ENCODE assay signal across 15 mouse cellular contexts in the genomic region with DNA sequence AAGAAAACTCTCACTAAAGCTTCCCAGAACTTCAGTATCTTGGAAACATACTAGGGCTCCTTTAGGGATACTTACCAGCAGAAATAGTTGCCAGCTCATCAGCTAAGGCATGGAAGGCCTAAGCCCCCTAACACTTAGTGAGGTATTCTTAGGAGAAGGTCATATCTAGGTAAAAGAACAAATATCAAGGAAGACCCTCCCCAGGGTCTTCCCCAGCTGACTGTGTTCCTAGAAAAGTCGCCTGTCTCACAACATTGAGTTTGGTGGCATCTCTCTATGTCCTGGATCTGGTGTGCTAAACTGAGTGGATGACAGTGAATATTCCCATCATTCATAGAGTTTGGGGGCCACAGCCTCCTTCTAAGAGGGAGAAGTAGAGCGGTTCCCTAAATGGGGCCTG. TPM values are rescaled to one million over a fixed set of nuclear protein-coding genes. Genes with fewer than 3 reads are reported as not detected.
A peak's percentile ranks its signal among the peaks of the same experiment; 100 is the strongest.
DNase-seq lines count a peak whose midpoint lies in the region; ATAC-seq and TF ChIP-seq lines count a peak whose summit lies in the region.
"Had no signal": no experiment of that assay in that cellular context is flagged by ENCODE, and none has a peak within 500 bp of the region (broad histone marks: within the 10 kb centered on the region; RNA-seq: fewer than 3 reads in every experiment).

No protein-coding gene starts in this region.

- H3K9me3 ChIP-seq in heart, embryonic 10.5 days: no peaks in the 10 kb centered on the region
- H3K9me3 ChIP-seq in intestine, embryonic 14.5 days (ENCODE audit: control insufficient read depth, low read length): no peaks in the 10 kb centered on the region
- no peaks in the 10 kb centered on the region for H3K9me3 ChIP-seq in intestine, postnatal 0 days (ENCODE audit: control insufficient read depth)
- H3K9me3 ChIP-seq in intestine, embryonic 15.5 days: no peaks in the 10 kb centered on the region
- H3K9me3 ChIP-seq in intestine, embryonic 16.5 days (ENCODE audit: control insufficient read depth, low read length): no peaks in the 10 kb centered on the region
- no peaks in the 10 kb centered on the region for H3K9me3 ChIP-seq in liver, postnatal 0 days (ENCODE audit: low read length)
- H3K9me3 ChIP-seq: neural tube, embryonic 12.5 days had no signal

- DNase-seq in heart, embryonic 10.5 days (ENCODE audit: low spot score): no peak
- no peak for DNase-seq in heart, adult 9 months (ENCODE audit: low spot score in 2 of 2)
- DNase-seq in intestine, embryonic 14.5 days (ENCODE audit: low spot score): peak; percentile 36
- no peak for DNase-seq in liver, postnatal 0 days
- DNase-seq: adrenal gland, adult 2 months; gastrocnemius, postnatal 14 days; lung, embryonic 14.5 days; right cerebral cortex, postnatal 14 days; thymus, adult 18-20 months had no signal

- no peak overlapping the region for H3K4me2 ChIP-seq in intestine, embryonic 14.5 days (ENCODE audit: low read length)
- H3K4me2 ChIP-seq in intestine, postnatal 0 days (replicated peaks; ENCODE audit: low read depth): no peak overlapping the region
- no peak overlapping the region for H3K4me2 ChIP-seq in intestine, embryonic 15.5 days (replicated peaks)
- H3K4me2 ChIP-seq in intestine, embryonic 16.5 days (ENCODE audit: low read depth, low read length): no peak overlapping the region
- H3K4me2 ChIP-seq in liver, postnatal 0 days (ENCODE audit: low read depth, low read length): no peak overlapping the region
- H3K4me2 ChIP-seq: limb, embryonic 12.5 days; lung, embryonic 14.5 days; neural tube, embryonic 12.5 days had no signal

- H3K36me3 ChIP-seq in heart, embryonic 10.5 days: no peaks in the 10 kb centered on the region
- H3K36me3 ChIP-seq in intestine, embryonic 14.5 days (ENCODE audit: control insufficient read depth, insufficient read depth, low read length): no peaks in the 10 kb centered on the region
- no peaks in the 10 kb centered on the region for H3K36me3 ChIP-seq in intestine, postnatal 0 days (ENCODE audit: control insufficient read depth, insufficient read depth)
- no peaks in the 10 kb centered on the region for H3K36me3 ChIP-seq in intestine, embryonic 15.5 days
- H3K36me3 ChIP-seq in intestine, embryonic 16.5 days (ENCODE audit: control insufficient read depth, insufficient read depth, low read length): no peaks in the 10 kb centered on the region
- H3K36me3 ChIP-seq in liver, postnatal 0 days (replicated peaks; ENCODE audit: insufficient read depth, low read length): no peaks in the 10 kb centered on the region
- H3K36me3 ChIP-seq: limb, embryonic 12.5 days; neural tube, embryonic 12.5 days had no signal

- H3K9ac ChIP-seq in intestine, embryonic 14.5 days (ENCODE audit: low read length): no peak overlapping the region
- H3K9ac ChIP-seq in intestine, postnatal 0 days (ENCODE audit: low read depth, low read length): no peak overlapping the region
- H3K9ac ChIP-seq in intestine, embryonic 15.5 days: no peak overlapping the region
- H3K9ac ChIP-seq in intestine, embryonic 16.5 days (ENCODE audit: low read depth, low read length): no peak overlapping the region
- no peak overlapping the region for H3K9ac ChIP-seq in liver, postnatal 0 days (replicated peaks)
- H3K9ac ChIP-seq: limb, embryonic 12.5 days; lung, embryonic 14.5 days; neural tube, embryonic 12.5 days had no signal

- H3K4me1 ChIP-seq in heart, embryonic 10.5 days: peaks cover 20% of the 10 kb centered on the region
- peaks cover 8% of the 10 kb centered on the region; the same call in 1 of the 2 replicates for H3K4me1 ChIP-seq in intestine, embryonic 14.5 days (replicated peaks; ENCODE audit: control insufficient read depth, insufficient read depth, low read length)
- H3K4me1 ChIP-seq in intestine, postnatal 0 days (replicated peaks; ENCODE audit: control insufficient read depth, insufficient read depth, low read length): no peaks in the 10 kb centered on the region
- peaks cover 12% of the 10 kb centered on the region; the same call in 1 of the 2 replicates for H3K4me1 ChIP-seq in intestine, embryonic 15.5 days (replicated peaks)
- peaks cover 5% of the 10 kb centered on the region; the same call in 1 of the 2 replicates for H3K4me1 ChIP-seq in intestine, embryonic 16.5 days (ENCODE audit: control insufficient read depth, insufficient read depth, low read length)
- peaks cover 3% of the 10 kb centered on the region; the same call in 1 of the 2 replicates for H3K4me1 ChIP-seq in liver, postnatal 0 days (ENCODE audit: insufficient read depth)
- H3K4me1 ChIP-seq: limb, embryonic 12.5 days had no signal

- WGBS in heart, embryonic 10.5 days: 86% methylated on average over 2 of the region's 2 CpGs
- 90% methylated on average over 2 of the region's 2 CpGs for WGBS in intestine, embryonic 14.5 days
- WGBS in intestine, postnatal 0 days: 94% methylated on average over 2 of the region's 2 CpGs
- WGBS in intestine, embryonic 15.5 days: 89% methylated on average over 2 of the region's 2 CpGs
- WGBS in intestine, embryonic 16.5 days: 84% methylated on average over 2 of the region's 2 CpGs
- 65% methylated on average over 2 of the region's 2 CpGs for WGBS in liver, postnatal 0 days (ENCODE audit: insufficient replicate concordance)

- no peak for TF ChIP-seq EP300 in liver, postnatal 0 days (IDR thresholded peaks at IDR 0.05; ENCODE audit: low read depth)

- no peak for ATAC-seq in intestine, embryonic 14.5 days (replicated peaks; ENCODE audit: low FRiP score, low TSS enrichment, low read depth)
- ATAC-seq in intestine, postnatal 0 days: no peak
- no peak for ATAC-seq in intestine, embryonic 15.5 days
- no peak for ATAC-seq in intestine, embryonic 16.5 days
- no peak for ATAC-seq in liver, postnatal 0 days
- ATAC-seq: CD4-positive, CD25-positive, alpha-beta regulatory T cell, adult 4 months had no signal

- H3K4me3 ChIP-seq in heart, embryonic 10.5 days: no peak overlapping the region
- H3K4me3 ChIP-seq in intestine, embryonic 14.5 days (ENCODE audit: low read depth, low read length): no peak overlapping the region
- H3K4me3 ChIP-seq in intestine, postnatal 0 days (ENCODE audit: low read depth, low read length): no peak overlapping the region
- no peak overlapping the region for H3K4me3 ChIP-seq in intestine, embryonic 15.5 days (replicated peaks)
- H3K4me3 ChIP-seq in intestine, embryonic 16.5 days (ENCODE audit: low read length): no peak overlapping the region
- H3K4me3 ChIP-seq in liver, postnatal 0 days (ENCODE audit: low read depth, low read length): no peak overlapping the region
- H3K4me3 ChIP-seq: limb, embryonic 12.5 days; neural tube, embryonic 12.5 days had no signal

- no peaks in the 10 kb centered on the region for H3K27me3 ChIP-seq in heart, embryonic 10.5 days (ENCODE audit: insufficient read depth, poor library complexity, severe bottlenecking)
- no peaks in the 10 kb centered on the region for H3K27me3 ChIP-seq in intestine, embryonic 14.5 days (replicated peaks; ENCODE audit: control insufficient read depth, insufficient read depth, low read length)
- no peaks in the 10 kb centered on the region for H3K27me3 ChIP-seq in intestine, postnatal 0 days (replicated peaks; ENCODE audit: control insufficient read depth, insufficient read depth, low read length)
- H3K27me3 ChIP-seq in intestine, embryonic 15.5 days (replicated peaks): no peaks in the 10 kb centered on the region
- H3K27me3 ChIP-seq in intestine, embryonic 16.5 days (replicated peaks; ENCODE audit: control insufficient read depth, insufficient read depth, low read length): no peaks in the 10 kb centered on the region
- H3K27me3 ChIP-seq in liver, postnatal 0 days (ENCODE audit: insufficient read depth, low read length): no peaks in the 10 kb centered on the region
- H3K27me3 ChIP-seq: limb, embryonic 12.5 days; neural tube, embryonic 12.5 days had no signal

- no peak for TF ChIP-seq CTCF in intestine, postnatal 0 days (IDR thresholded peaks at IDR 0.05; ENCODE audit: low read depth)
- no peak for TF ChIP-seq CTCF in liver, postnatal 0 days (IDR thresholded peaks at IDR 0.05; ENCODE audit: low read depth)

- peak overlapping the region; percentile 4; the same call in 1 of the 2 replicates for H3K27ac ChIP-seq in heart, embryonic 10.5 days
- peak overlapping the region; percentile 25; the same call in 1 of the 2 replicates for H3K27ac ChIP-seq in intestine, embryonic 14.5 days (ENCODE audit: low read depth)
- H3K27ac ChIP-seq in intestine, postnatal 0 days (ENCODE audit: low read depth, low read length): no peak overlapping the region
- peak overlapping the region; percentile 59; the same call in 1 of the 2 replicates for H3K27ac ChIP-seq in intestine, embryonic 15.5 days
- peak overlapping the region; percentile 50 for H3K27ac ChIP-seq in intestine, embryonic 16.5 days (ENCODE audit: low read length)
- H3K27ac ChIP-seq in liver, postnatal 0 days (ENCODE audit: low read depth): no peak overlapping the region
- H3K27ac ChIP-seq: limb, embryonic 12.5 days; neural tube, embryonic 12.5 days had no signal

RNA-seq across cellular contexts. Expression of a gene that starts 13.2 kb away (rescaled TPM):
- 26.3 and 33.0 TPM in 2 replicates for polyA plus RNA-seq in heart, embryonic 10.5 days (2016; fragmentation: Nextera tagmentation; extraction: Ambion mirVana)
- polyA plus RNA-seq in intestine, embryonic 14.5 days (2014; fragmentation: Nextera tagmentation; extraction: Ambion mirVana): 26.5 and 28.4 TPM in 2 replicates
- polyA plus RNA-seq in intestine, postnatal 0 days (2015; fragmentation: Nextera tagmentation; extraction: Ambion mirVana): 11.6 and 13.0 TPM in 2 replicates
- polyA plus RNA-seq in intestine, embryonic 15.5 days (2015; fragmentation: Nextera tagmentation; extraction: Ambion mirVana): 21.2 and 21.4 TPM in 2 replicates
- polyA plus RNA-seq in intestine, embryonic 16.5 days (2015; fragmentation: Nextera tagmentation; extraction: Ambion mirVana): 10.2 and 12.9 TPM in 2 replicates
- 4.4 and 4.7 TPM in 2 replicates for polyA plus RNA-seq in liver, postnatal 0 days (2015; fragmentation: Nextera tagmentation; extraction: Ambion mirVana)

Comparison
In these comparisons a context has a peak if more than half of its experiments do, and no peak if none do; other contexts are left out.
1. H3K27ac ChIP-seq: peak in heart, embryonic 10.5 days (single experiment), intestine, embryonic 14.5 days (single experiment), intestine, embryonic 15.5 days (single experiment) and intestine, embryonic 16.5 days (single experiment); none in intestine, postnatal 0 days (single experiment) and liver, postnatal 0 days (single experiment).